Mouse (Mus musculus) stomach, embryonic 16.5 days (tissue): Measurements from ENCODE around the gene Ushbp1. TPM values are rescaled to one million over a fixed set of nuclear protein-coding genes. Genes with fewer than 3 reads are reported as not detected.
A peak's percentile ranks its signal among the peaks of the same experiment; 100 is the strongest.

Experiments used
- ATAC-seq: fragments of 200-750 bp; cut with Nextera tagmentation; 2 replicates; pipeline ENCODE4 v1.8.0; 2017; ENCODE audit warnings: moderate number of reproducible peaks, moderate TSS enrichment; ENCODE audit not compliant: insufficient read depth, low FRiP score
- H3K27ac ChIP-seq: fragments of 300-500 bp; sonication (generic); 2 replicates; pipeline ENCODE4 v1.5.1; 2014; ENCODE audit warnings: low read length
- H3K27me3 ChIP-seq: fragments of 300-500 bp; sonication (generic); 2 replicates; pipeline ENCODE4 v1.6.1; 2014; ENCODE audit warnings: low read length, control low read depth, mixed read lengths; ENCODE audit not compliant: control insufficient read depth, insufficient read depth
- H3K36me3 ChIP-seq: fragments of 300-500 bp; sonication (generic); 2 replicates; pipeline ENCODE4 v1.6.1; 2014; ENCODE audit warnings: low read length; ENCODE audit not compliant: control insufficient read depth, insufficient read depth
- H3K4me1 ChIP-seq: fragments of 300-500 bp; sonication (generic); 2 replicates; pipeline ENCODE4 v1.6.1; 2014; ENCODE audit warnings: low read length, control low read depth, mixed read lengths; ENCODE audit not compliant: control insufficient read depth, insufficient read depth
- H3K4me2 ChIP-seq: fragments of 300-500 bp; sonication (generic); 2 replicates; pipeline ENCODE4 v1.6.1; 2014; ENCODE audit warnings: low read depth, low read length, mixed read lengths
- H3K4me3 ChIP-seq: fragments of 300-500 bp; sonication (generic); replicated peaks from 2 replicates; pipeline ENCODE4 v1.5.1; 2014; ENCODE audit warnings: mild to moderate bottlenecking, low read length
- H3K9ac ChIP-seq: fragments of 300-500 bp; sonication (generic); 2 replicates; pipeline ENCODE4 v1.6.1; 2014; ENCODE audit warnings: low read length
- H3K9me3 ChIP-seq: fragments of 300-500 bp; sonication (generic); replicated peaks from 2 replicates; pipeline ENCODE4 v1.6.1; 2016; ENCODE audit warnings: low read length, control low read depth; ENCODE audit not compliant: control insufficient read depth
- WGBS: fragments of 180-500 bp; shearing (Covaris S2); extraction: QIAGEN DNeasy Blood & Tissue Kit; methylation state at CpG from one replicate; pipeline ENCODE4 v1.1.7; 2014; 5-methylcytosine and 5-hydroxymethylcytosine counted together
- polyA plus RNA-seq: library from polyadenylated mRNA; unstranded; fragments of >200 nt; fragmentation: Nextera tagmentation; extraction: Ambion mirVana; gene quantifications from 2 replicates; pipeline ENCODE4 v1.2.1, GENCODE M21; 2015

The Ushbp1 gene
- polyA plus RNA-seq, 1 experiment from 2014 or later, result 12.8 TPM

- Histone ChIP-seq H3K4me3 (peak overlapping the region; percentile 71), H3K27ac (no peak overlapping the region), H3K4me1 (peaks cover 7% of the 10 kb centered on the region), H3K4me2 (peak overlapping the region; percentile 89), H3K9me3 (no peaks in the 10 kb centered on the region), H3K27me3 (no peaks in the 10 kb centered on the region), H3K36me3 (peaks cover 5% of the 10 kb centered on the region; the same call in 1 of the 2 replicates), H3K9ac (peak overlapping the region; percentile 88)
- ATAC-seq, result no peak
- 82% methylated on average over 12 of the region's 12 CpGs for WGBS
Measured at GRCm38 (mm10) chr8:71397701-71398100, 2.1 kb upstream of the Ushbp1 start.

- H3K27ac ChIP-seq, result peak within 1 kb of the TSS; percentile 76
- peak within 1 kb of the TSS; percentile 89 for H3K4me2 ChIP-seq
- ATAC-seq, result peak; percentile 96
- peaks cover 5% of the 10 kb centered on the region; the same call in 1 of the 2 replicates for H3K36me3 ChIP-seq
- H3K4me1 ChIP-seq, result peaks cover 7% of the 10 kb centered on the region
- H3K9ac ChIP-seq, result peak within 1 kb of the TSS; percentile 88
- H3K27me3 ChIP-seq, result no peaks in the 10 kb centered on the region
- peak within 1 kb of the TSS; percentile 71 for H3K4me3 ChIP-seq
- under 1% methylated on average over 34 of the region's 34 CpGs for WGBS
- H3K9me3 ChIP-seq, result no peaks in the 10 kb centered on the region
Measured at GRCm38 (mm10) chr8:71396639-71397305, 1.2 kb upstream of the Ushbp1 start, which contains the start of gene Babam1. Gene Babam1 (plus strand): TSS chr8:71396861.

GRCm38 (mm10) chr8:71395071-71395470 lies 531 bp downstream of the Ushbp1 start:
- Histone ChIP-seq H3K27ac (no peak overlapping the region), H3K4me1 (peaks cover 7% of the 10 kb centered on the region), H3K4me3 (peak overlapping the region; percentile 18), H3K4me2 (0 out of 2 replicates have a peak overlapping the region, but pooled peaks have one; percentile 16), H3K36me3 (peaks cover 5% of the 10 kb centered on the region; the same call in 1 of the 2 replicates), H3K27me3 (no peaks in the 10 kb centered on the region), H3K9ac (peak overlapping the region; percentile 44; the same call in 1 of the 2 replicates), H3K9me3 (no peaks in the 10 kb centered on the region)
- no peak for ATAC-seq
- WGBS, result 83% methylated on average over 10 of the region's 10 CpGs

- no peak for ATAC-seq
- no peak overlapping the region; the same call in 1 of the 2 replicates for H3K9ac ChIP-seq
- H3K4me2 ChIP-seq, result peak overlapping the region; percentile 3
- H3K27ac ChIP-seq, result no peak overlapping the region
- H3K36me3 ChIP-seq, result peaks cover 5% of the 10 kb centered on the region; the same call in 1 of the 2 replicates
- no peak overlapping the region; the same call in 1 of the 2 replicates for H3K4me3 ChIP-seq
- no peaks in the 10 kb centered on the region for H3K27me3 ChIP-seq
- no peaks in the 10 kb centered on the region for H3K9me3 ChIP-seq
- H3K4me1 ChIP-seq, result peaks cover 7% of the 10 kb centered on the region
- WGBS, result 80% methylated on average over 7 of the region's 7 CpGs
Measured at GRCm38 (mm10) chr8:71394481-71394880, 1.1 kb downstream of the Ushbp1 start.

GRCm38 (mm10) chr8:71392871-71393270 lies 2.7 kb downstream of the Ushbp1 start:
- H3K27me3 ChIP-seq, result no peaks in the 10 kb centered on the region
- H3K36me3 ChIP-seq, result no peaks in the 10 kb centered on the region
- H3K4me1 ChIP-seq, result peaks cover 7% of the 10 kb centered on the region
- H3K4me2 ChIP-seq, result peak overlapping the region; percentile 20; the same call in 1 of the 2 replicates
- H3K4me3 ChIP-seq, result no peak overlapping the region
- no peaks in the 10 kb centered on the region for H3K9me3 ChIP-seq
- no peak overlapping the region for H3K9ac ChIP-seq
- H3K27ac ChIP-seq, result no peak overlapping the region
- no peak for ATAC-seq
- WGBS, result 14% methylated on average over 3 of the region's 3 CpGs

GRCm38 (mm10) chr8:71392391-71392790 lies 3.2 kb downstream of the Ushbp1 start:
- no peaks in the 10 kb centered on the region for H3K9me3 ChIP-seq
- H3K4me2 ChIP-seq, result no peak overlapping the region
- no peak for ATAC-seq
- H3K4me3 ChIP-seq, result no peak overlapping the region
- no peak overlapping the region for H3K9ac ChIP-seq
- H3K27ac ChIP-seq, result no peak overlapping the region
- H3K36me3 ChIP-seq, result no peaks in the 10 kb centered on the region
- H3K27me3 ChIP-seq, result no peaks in the 10 kb centered on the region
- H3K4me1 ChIP-seq, result peaks cover 3% of the 10 kb centered on the region
- WGBS, result 73% methylated on average over 5 of the region's 5 CpGs

- no peak overlapping the region for H3K9ac ChIP-seq
- no peak overlapping the region for H3K27ac ChIP-seq
- no peaks in the 10 kb centered on the region for H3K4me1 ChIP-seq
- no peaks in the 10 kb centered on the region for H3K27me3 ChIP-seq
- no peak overlapping the region for H3K4me3 ChIP-seq
- 85% methylated on average over 2 of the region's 2 CpGs for WGBS
- no peak for ATAC-seq
- H3K36me3 ChIP-seq, result no peaks in the 10 kb centered on the region
- H3K4me2 ChIP-seq, result no peak overlapping the region
- H3K9me3 ChIP-seq, result no peaks in the 10 kb centered on the region
Measured at GRCm38 (mm10) chr8:71391696-71392095, 3.9 kb downstream of the Ushbp1 start.

- no peak for ATAC-seq
- no peak overlapping the region for H3K27ac ChIP-seq
- H3K4me1 ChIP-seq, result peaks cover 7% of the 10 kb centered on the region
- no peaks in the 10 kb centered on the region for H3K9me3 ChIP-seq
- WGBS, result 40% methylated on average over 1 of the region's 1 CpGs
- no peak overlapping the region for H3K4me2 ChIP-seq
- H3K4me3 ChIP-seq, result no peak overlapping the region
- no peaks in the 10 kb centered on the region for H3K36me3 ChIP-seq
- no peaks in the 10 kb centered on the region for H3K27me3 ChIP-seq
- no peak overlapping the region for H3K9ac ChIP-seq
Measured at GRCm38 (mm10) chr8:71388267-71388666, 7.3 kb downstream of the Ushbp1 start.

GRCm38 (mm10) chr8:71385212-71385835 lies 10.3 kb downstream of the Ushbp1 start:
- Histone ChIP-seq H3K36me3 (no peaks in the 10 kb centered on the region), H3K27ac (no peak overlapping the region), H3K4me2 (no peak overlapping the region), H3K27me3 (no peaks in the 10 kb centered on the region), H3K4me1 (peaks cover 15% of the 10 kb centered on the region), H3K4me3 (no peak overlapping the region), H3K9ac (no peak overlapping the region), H3K9me3 (no peaks in the 10 kb centered on the region)
- ATAC-seq, result no peak
- WGBS, result 71% methylated on average over 12 of the region's 12 CpGs
